Mouse (Mus musculus) E14TG2a.4 (cell line): ENCODE results near the gene Zfp335.

Experiments used
- CTCF ChIP-seq: conservative IDR thresholded peaks from 2 replicates; pipeline ENCODE4 v1.5.1; 2014; ENCODE audit warnings: low read length
- POU5F1 ChIP-seq: IDR thresholded peaks from 2 replicates; pipeline ENCODE4 v1.6.1; 2014; ENCODE audit warnings: low read length, borderline replicate concordance

DNA sequence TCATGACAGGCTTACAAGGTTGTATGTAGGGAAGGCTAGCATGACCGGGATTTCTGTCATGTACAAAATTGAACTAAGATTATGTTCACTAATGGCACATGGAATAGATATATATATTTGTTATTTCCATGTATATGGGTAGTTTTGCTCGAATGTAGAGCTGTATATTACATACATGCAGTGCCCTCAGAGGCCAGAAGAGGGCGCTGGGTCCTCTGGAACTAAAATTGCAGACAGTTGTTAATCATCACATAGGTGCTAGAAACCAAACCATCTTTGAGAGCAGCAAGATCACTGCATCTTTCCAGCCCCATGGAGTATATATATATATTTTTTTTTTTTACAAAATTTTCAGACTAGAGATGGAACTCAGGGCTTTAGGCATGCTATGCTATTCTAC lies 65.8 kb downstream of the Zfp335 start:
- TF ChIP-seq POU5F1 (no peak), CTCF (peak; percentile 90)
